Mouse (Mus musculus): Measurements from ENCODE around the gene Tbl3. TPM values are rescaled to one million over a fixed set of nuclear protein-coding genes. Genes with fewer than 3 reads are reported as not detected.

Tbl3 gene
- polyA plus RNA-seq, 1 experiment: 66.6 TPM

DNA sequence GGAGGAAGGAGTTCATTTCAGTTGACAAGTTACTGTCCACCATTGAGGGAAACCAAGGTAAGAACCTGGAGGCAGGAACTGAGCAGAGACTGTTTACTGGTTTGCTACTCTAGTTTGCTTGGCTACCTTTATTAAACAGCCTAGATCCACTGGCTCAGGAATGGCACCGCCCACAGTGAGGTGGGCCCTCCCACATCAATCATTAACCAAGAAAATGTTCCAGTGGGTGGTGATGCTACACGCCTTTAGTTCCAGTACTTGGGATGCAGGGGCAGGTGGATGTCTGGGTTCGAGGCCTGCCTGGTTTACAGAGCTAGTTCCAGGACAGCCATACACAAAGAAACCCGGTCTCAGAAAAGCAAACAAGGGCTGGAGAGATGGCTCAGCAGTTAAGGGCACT, 30.8 kb upstream of the Tbl3 start:
- Histone ChIP-seq H3ac (ENCODE audit: control insufficient read depth, insufficient read length) (no peak overlapping the region), H3K27me3 (ENCODE audit: control insufficient read depth, insufficient read depth, insufficient read length) (no peaks in the 10 kb centered on the region), H3K4me2 (ENCODE audit: low read depth) (no peak overlapping the region), H3K79me2 (ENCODE audit: control insufficient read depth, insufficient read depth) (peaks cover 6% of the 10 kb centered on the region), H3K36me3 (ENCODE audit: control insufficient read depth, insufficient read depth) (no peaks in the 10 kb centered on the region), H3K4me3 (no peak overlapping the region)
- TF ChIP-seq MAX (IDR thresholded peaks at IDR 0.05; ENCODE audit: low read depth) (no peak), MYOG (IDR thresholded peaks at IDR 0.05; ENCODE audit: control insufficient read depth in 1 of 3, insufficient read depth in 1 of 3, insufficient read length in 2 of 3, low read depth in 2 of 3) (no peak), POLR2A (IDR thresholded peaks at IDR 0.05; ENCODE audit: insufficient read length, low read depth) (no peak), SRF (IDR thresholded peaks at IDR 0.05; ENCODE audit: control insufficient read depth, insufficient read length, low read depth) (no peak), TCF12 (IDR thresholded peaks at IDR 0.05; ENCODE audit: insufficient read depth, poor library complexity, severe bottlenecking) (no peak), MYOD1 (IDR thresholded peaks at IDR 0.05; ENCODE audit: control insufficient read depth in 1 of 3, insufficient read length in 2 of 3, low read depth in 2 of 3) (no peak), USF1 (IDR thresholded peaks at IDR 0.05; ENCODE audit: low read depth) (no peak), POLR2AphosphoS2 (IDR thresholded peaks at IDR 0.05; ENCODE audit: insufficient read length, low read depth) (no peak), REST (IDR thresholded peaks at IDR 0.05; ENCODE audit: insufficient read depth, insufficient read length) (no peak), CEBPB (IDR thresholded peaks at IDR 0.05; ENCODE audit: insufficient read depth, poor library complexity, severe bottlenecking) (no peak), TCF3 (IDR thresholded peaks at IDR 0.05; ENCODE audit: insufficient read length, low read depth) (no peak)

- Histone ChIP-seq H3K36me3 (ENCODE audit: control insufficient read depth, insufficient read depth) (no peaks in the 10 kb centered on the region), H3K4me3 (peak overlapping the region; percentile 53), H3ac (ENCODE audit: control insufficient read depth, insufficient read length) (peak overlapping the region; percentile 49), H3K4me2 (ENCODE audit: low read depth) (peak overlapping the region; percentile 92), H3K79me2 (ENCODE audit: control insufficient read depth, insufficient read depth) (peaks cover 6% of the 10 kb centered on the region), H3K27me3 (ENCODE audit: control insufficient read depth, insufficient read depth, insufficient read length) (no peaks in the 10 kb centered on the region)
- no peak for TF ChIP-seq TCF3 (IDR thresholded peaks at IDR 0.05; ENCODE audit: insufficient read length, low read depth)
- TF ChIP-seq POLR2A (IDR thresholded peaks at IDR 0.05; ENCODE audit: insufficient read length, low read depth): no peak
- no peak for TF ChIP-seq REST (IDR thresholded peaks at IDR 0.05; ENCODE audit: insufficient read depth, insufficient read length)
- TF ChIP-seq SRF (IDR thresholded peaks at IDR 0.05; ENCODE audit: control insufficient read depth, insufficient read length, low read depth): no peak
- no peak for TF ChIP-seq TCF12 (IDR thresholded peaks at IDR 0.05; ENCODE audit: insufficient read depth, poor library complexity, severe bottlenecking)
- TF ChIP-seq POLR2AphosphoS2 (IDR thresholded peaks at IDR 0.05; ENCODE audit: insufficient read length, low read depth): no peak
- TF ChIP-seq MYOG (IDR thresholded peaks at IDR 0.05; ENCODE audit: control insufficient read depth in 1 of 3, insufficient read depth in 1 of 3, insufficient read length in 2 of 3, low read depth in 2 of 3): no peak
- TF ChIP-seq MYOD1 (IDR thresholded peaks at IDR 0.05; ENCODE audit: control insufficient read depth in 1 of 3, insufficient read length in 2 of 3, low read depth in 2 of 3): no peak
- no peak for TF ChIP-seq USF1 (IDR thresholded peaks at IDR 0.05; ENCODE audit: low read depth)
- no peak for TF ChIP-seq E2F4 (IDR thresholded peaks at IDR 0.05; ENCODE audit: insufficient read depth)
- TF ChIP-seq MAX (IDR thresholded peaks at IDR 0.05; ENCODE audit: low read depth): no peak
- no peak for TF ChIP-seq CEBPB (IDR thresholded peaks at IDR 0.05; ENCODE audit: insufficient read depth, poor library complexity, severe bottlenecking)
These were observed 29.8 kb upstream of the Tbl3 start for GRCm38 (mm10) chr17:24737135-24737810.

DNA sequence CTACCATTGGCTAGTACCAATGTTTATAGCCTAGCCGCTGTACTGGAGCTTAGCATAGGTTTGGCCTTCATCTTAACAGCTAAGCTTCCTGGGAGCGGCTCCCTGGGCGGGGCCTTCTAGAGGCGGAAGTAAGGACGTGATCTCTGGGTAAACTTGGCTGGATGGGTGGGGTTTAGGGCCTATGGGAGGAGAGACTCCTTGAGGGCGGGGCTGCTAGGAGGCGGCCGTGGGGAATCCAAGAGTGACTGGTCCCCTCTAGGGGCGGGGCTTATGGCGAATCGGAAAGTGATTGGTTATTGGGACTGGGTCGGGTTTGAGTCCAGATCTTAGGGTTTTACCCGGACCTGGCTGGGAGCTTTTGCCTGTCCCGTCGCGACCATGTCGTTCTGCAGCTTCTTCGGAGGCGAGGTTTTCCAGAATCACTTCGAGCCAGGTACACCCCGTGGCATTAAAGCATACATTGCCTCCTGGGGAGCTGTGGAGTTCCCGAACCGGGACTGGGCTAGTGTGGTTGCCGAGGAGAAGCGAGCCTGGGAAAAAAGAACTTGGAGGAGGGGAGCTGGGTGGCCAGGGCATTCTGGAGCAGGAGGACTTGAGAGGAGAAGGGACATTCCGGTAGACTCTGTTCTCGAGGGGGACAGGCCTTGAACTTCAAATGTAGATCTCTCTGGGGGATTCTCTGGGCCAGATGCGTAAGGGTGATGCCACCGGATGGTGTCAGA, 29.0 kb upstream of the Tbl3 start, which contains the start of gene Msrb1:
Gene Msrb1 (plus strand): TSS at position 313 of the 722 bp plus-strand sequence.
- peak within 1 kb of the TSS; percentile 92 for H3K4me2 ChIP-seq (ENCODE audit: low read depth)
- no peaks in the 10 kb centered on the region for H3K36me3 ChIP-seq (ENCODE audit: control insufficient read depth, insufficient read depth)
- no peaks in the 10 kb centered on the region for H3K27me3 ChIP-seq (ENCODE audit: control insufficient read depth, insufficient read depth, insufficient read length)
- peak within 1 kb of the TSS; percentile 49 for H3ac ChIP-seq (ENCODE audit: control insufficient read depth, insufficient read length)
- peak within 1 kb of the TSS; percentile 53 for H3K4me3 ChIP-seq
- peaks cover 6% of the 10 kb centered on the region for H3K79me2 ChIP-seq (ENCODE audit: control insufficient read depth, insufficient read depth)
- no peak for TF ChIP-seq REST (IDR thresholded peaks at IDR 0.05; ENCODE audit: insufficient read depth, insufficient read length)
- peak; percentile 77 for TF ChIP-seq POLR2A (IDR thresholded peaks at IDR 0.05; ENCODE audit: insufficient read length, low read depth)
- peak; percentile 78 for TF ChIP-seq POLR2AphosphoS2 (IDR thresholded peaks at IDR 0.05; ENCODE audit: insufficient read length, low read depth)

GRCm38 (mm10) chr17:24735446-24735845, 28.0 kb upstream of the Tbl3 start:
- TF ChIP-seq TCF3 (IDR thresholded peaks at IDR 0.05; ENCODE audit: insufficient read length, low read depth) (no peak), MYOG (IDR thresholded peaks at IDR 0.05; ENCODE audit: control insufficient read depth in 1 of 3, insufficient read depth in 1 of 3, insufficient read length in 2 of 3, low read depth in 2 of 3) (no peak), MAX (IDR thresholded peaks at IDR 0.05; ENCODE audit: low read depth) (no peak), SRF (IDR thresholded peaks at IDR 0.05; ENCODE audit: control insufficient read depth, insufficient read length, low read depth) (no peak), POLR2AphosphoS2 (IDR thresholded peaks at IDR 0.05; ENCODE audit: insufficient read length, low read depth) (no peak), POLR2A (IDR thresholded peaks at IDR 0.05; ENCODE audit: insufficient read length, low read depth) (no peak), USF1 (IDR thresholded peaks at IDR 0.05; ENCODE audit: low read depth) (no peak), E2F4 (IDR thresholded peaks at IDR 0.05; ENCODE audit: insufficient read depth) (no peak), CEBPB (IDR thresholded peaks at IDR 0.05; ENCODE audit: insufficient read depth, poor library complexity, severe bottlenecking) (no peak), MYOD1 (IDR thresholded peaks at IDR 0.05; ENCODE audit: control insufficient read depth in 1 of 3, insufficient read length in 2 of 3, low read depth in 2 of 3) (no peak), TCF12 (IDR thresholded peaks at IDR 0.05; ENCODE audit: insufficient read depth, poor library complexity, severe bottlenecking) (no peak), REST (IDR thresholded peaks at IDR 0.05; ENCODE audit: insufficient read depth, insufficient read length) (no peak)
- Histone ChIP-seq H3K36me3 (ENCODE audit: control insufficient read depth, insufficient read depth) (no peaks in the 10 kb centered on the region), H3K4me2 (ENCODE audit: low read depth) (peak overlapping the region; percentile 86), H3K27me3 (ENCODE audit: control insufficient read depth, insufficient read depth, insufficient read length) (no peaks in the 10 kb centered on the region), H3K4me3 (peak overlapping the region; percentile 53), H3K79me2 (ENCODE audit: control insufficient read depth, insufficient read depth) (peaks cover 6% of the 10 kb centered on the region), H3ac (ENCODE audit: control insufficient read depth, insufficient read length) (no peak overlapping the region)

Measured in myocyte (in vitro differentiated cells).